Mouse (Mus musculus) NIH3T3 (cell line): Measurements from ENCODE around the gene Gas2l3.
A peak's percentile ranks its signal among the peaks of the same experiment; 100 is the strongest.

Experiments used
- DNase-seq: peaks from one replicate; pipeline ENCODE4 v3.0.0-alpha.2; 2012; ENCODE audit warnings: low read depth

The Gas2l3 gene

GRCm38 (mm10) chr10:89395321-89395720 lies 48.4 kb downstream of the Gas2l3 start:
- no peak for DNase-seq

GRCm38 (mm10) chr10:89392687-89393086 lies 51.1 kb downstream of the Gas2l3 start:
- DNase-seq: no peak

- no peak for DNase-seq
Observed at GRCm38 (mm10) chr10:89391571-89392163, 52.1 kb downstream of the Gas2l3 start.

GRCm38 (mm10) chr10:89386461-89386860 lies 57.3 kb downstream of the Gas2l3 start:
- no peak for DNase-seq

- DNase-seq: peak; percentile 90
Observed at GRCm38 (mm10) chr10:89383462-89383861, 60.3 kb downstream of the Gas2l3 start.

- DNase-seq: no peak
Observed at GRCm38 (mm10) chr10:89377750-89378149, 66.0 kb downstream of the Gas2l3 start.

GRCm38 (mm10) chr10:89370051-89370450 lies 73.7 kb downstream of the Gas2l3 start:
- DNase-seq: no peak

GRCm38 (mm10) chr10:89358933-89359332 lies 84.8 kb downstream of the Gas2l3 start:
- DNase-seq: no peak
